In the genomic region with DNA sequence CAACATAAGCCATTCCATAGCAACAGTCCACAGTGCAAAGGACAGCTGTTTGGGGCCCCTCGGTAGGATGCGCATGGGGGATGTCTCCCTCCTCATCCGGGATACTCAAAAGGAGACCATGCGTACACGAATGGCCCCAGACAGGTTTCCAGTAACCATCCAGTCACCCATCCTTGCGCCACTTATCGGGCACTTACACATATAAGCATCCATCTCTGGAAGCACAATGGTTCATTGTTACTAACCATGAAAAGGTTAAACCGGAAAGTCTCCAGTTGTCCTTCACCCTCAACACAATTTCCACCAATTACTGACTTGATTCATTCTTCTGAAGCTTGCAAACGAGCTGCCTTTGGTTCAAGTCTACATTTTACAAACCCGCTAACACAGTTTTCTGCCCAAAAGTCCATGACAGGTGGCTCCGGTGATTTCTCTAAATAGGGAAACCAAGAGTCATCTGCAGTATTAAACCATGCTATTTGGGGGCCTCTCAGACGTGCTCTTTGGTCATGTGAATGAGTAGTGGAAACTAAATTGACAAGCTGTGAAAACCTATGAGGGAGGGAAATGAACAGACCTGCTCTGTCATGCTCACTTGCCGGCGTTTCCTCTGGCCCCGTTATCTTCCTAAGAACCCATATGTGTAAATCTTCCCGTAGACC, we compare ENCODE assay signal across 14 mouse cellular contexts.
"Had no signal": no experiment of that assay in that cellular context is flagged by ENCODE, and none has a peak within 500 bp of the region (broad histone marks: within the 10 kb centered on the region; RNA-seq: fewer than 3 reads in every experiment).

No protein-coding gene starts in this region.

- DNase-seq: kidney, adult 8-10 months; kidney, postnatal 25 days; layer of hippocampus, postnatal 36 days; liver, embryonic 13.5 days; liver, postnatal 0 days; lung, postnatal 14 days; right cerebral cortex, postnatal 25 days; thymus, postnatal 4 days had no signal

- H3K27me3 ChIP-seq: limb, embryonic 15.5 days; liver, embryonic 13.5 days; lung, embryonic 15.5 days had no signal

- H3K9ac ChIP-seq: limb, embryonic 15.5 days; liver, embryonic 13.5 days; liver, postnatal 0 days; lung, embryonic 15.5 days had no signal

- H3K4me3 ChIP-seq: limb, embryonic 15.5 days; liver, embryonic 13.5 days; lung, embryonic 15.5 days had no signal

- H3K9me3 ChIP-seq: limb, embryonic 15.5 days; liver, embryonic 13.5 days; lung, embryonic 15.5 days had no signal

- ATAC-seq: intestine, postnatal 0 days; liver, postnatal 0 days; midbrain, embryonic 16.5 days had no signal

- H3K27ac ChIP-seq: limb, embryonic 15.5 days; liver, embryonic 13.5 days; lung, embryonic 15.5 days; macrophage; stomach, postnatal 0 days had no signal

- H3K36me3 ChIP-seq: limb, embryonic 15.5 days; liver, embryonic 13.5 days; lung, embryonic 15.5 days had no signal

- H3K4me2 ChIP-seq: limb, embryonic 15.5 days; liver, embryonic 13.5 days; lung, embryonic 15.5 days had no signal

- H3K4me1 ChIP-seq: limb, embryonic 15.5 days; lung, embryonic 15.5 days had no signal
